Mouse (Mus musculus) inflammation-experienced regulatory T-cells, adult 16 weeks (primary cell): Measurements from ENCODE around the gene Rassf8. TPM values are rescaled to one million over a fixed set of nuclear protein-coding genes. Genes with fewer than 3 reads are reported as not detected.

Source experiments
- polyA plus RNA-seq: library from polyadenylated mRNA; unstranded; fragments of 100-300 nt; shearing (Covaris generic); gene quantifications from one replicate; pipeline ENCODE4 v1.2.1, GENCODE M21; 2017

Gene Rassf8
- polyA plus RNA-seq = 0.46 TPM

DNA sequence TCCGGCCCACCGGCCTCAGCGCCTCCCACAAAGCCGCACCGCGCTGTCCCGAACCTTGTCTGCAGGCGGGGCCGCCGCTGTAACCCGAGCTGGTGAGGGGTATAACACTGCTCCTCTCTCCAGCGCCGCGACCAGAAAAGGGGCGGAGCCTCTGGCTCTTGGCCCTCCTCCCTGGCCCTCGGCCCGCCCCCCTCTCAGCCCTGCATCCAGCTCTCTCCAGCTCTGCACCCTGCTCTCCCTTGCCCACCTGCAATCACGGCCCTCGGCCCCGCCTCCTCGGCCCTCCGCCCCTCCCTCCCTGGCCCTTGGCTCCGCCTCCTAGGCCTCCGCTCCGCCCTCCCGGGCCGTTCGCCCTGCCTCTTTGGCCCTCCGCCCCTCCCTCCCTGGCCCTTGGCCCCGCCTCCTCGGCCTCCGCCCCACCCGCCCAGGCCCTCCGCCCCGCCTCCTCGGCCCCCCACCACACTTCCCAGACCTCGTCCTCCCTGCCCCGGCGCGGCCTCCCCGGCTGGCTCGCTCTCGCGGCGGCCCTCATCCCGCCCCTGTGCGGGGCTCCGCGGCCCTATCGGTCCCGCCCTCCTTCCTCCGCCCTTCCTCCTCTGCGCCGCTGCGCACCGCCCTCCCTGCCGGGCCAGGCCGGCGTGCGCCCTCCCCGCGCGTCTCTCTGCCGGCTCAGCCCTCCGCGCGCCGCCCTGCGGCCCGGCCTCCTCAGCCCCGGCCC lies at the start of gene Rassf8:
Gene Rassf8, plus strand, starts transcription at position 617 of the 718 bp plus-strand sequence.

DNA sequence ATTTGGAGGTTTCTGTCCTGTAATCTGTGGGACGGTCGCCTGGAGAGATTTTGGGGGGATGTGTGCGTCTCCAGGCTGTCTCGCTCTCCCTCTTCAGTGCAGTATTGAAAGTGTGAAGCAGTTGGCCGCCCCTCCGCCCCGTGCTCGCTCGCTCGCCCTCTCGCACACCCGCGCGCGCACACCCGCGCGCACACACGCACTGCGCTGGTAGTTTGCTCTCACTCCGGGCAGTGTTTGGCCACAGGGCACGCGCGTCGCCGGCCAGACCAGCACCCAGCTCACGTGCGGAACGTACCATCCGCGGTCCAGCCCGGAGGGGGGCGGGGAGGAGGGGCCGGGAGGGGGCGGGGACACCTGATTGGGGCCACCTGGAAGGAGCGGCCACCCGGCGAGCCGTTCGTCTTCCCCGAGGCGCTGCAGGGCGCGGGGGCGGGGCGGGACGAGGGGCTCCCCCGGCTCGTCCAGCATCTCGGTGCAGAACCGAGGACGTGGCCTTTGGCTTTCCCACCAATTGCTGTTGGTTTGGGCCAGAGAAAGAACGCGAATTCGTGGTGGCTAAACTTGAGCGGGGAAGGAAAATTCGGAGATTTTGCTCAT lies 118.8 kb downstream of the Rassf8 start, which contains the start of gene Bhlhe41:
Gene Bhlhe41, minus strand, starts transcription at position 270 of the 597 bp plus-strand sequence.

Other genes with a start within 250 kb of the Rassf8 start
- gene Lmntd1, start 132.4 kb upstream of the Rassf8 start, polyA plus RNA-seq = 0.16 TPM
- not detected for gene Tuba3b, start 131.0 kb upstream of the Rassf8 start, polyA plus RNA-seq
- gene Bhlhe41, start 118.8 kb downstream of the Rassf8 start, polyA plus RNA-seq = 0.12 TPM
- not detected for gene Sspn, start 184.9 kb downstream of the Rassf8 start, polyA plus RNA-seq